Mouse (Mus musculus) neural tube, postnatal 0 days (tissue): ENCODE results near the gene Hspa14. TPM values are rescaled to one million over a fixed set of nuclear protein-coding genes. Genes with fewer than 3 reads are reported as not detected.

Experiments
- polyA plus RNA-seq: library from polyadenylated mRNA; unstranded; fragments of >200 nt; fragmentation: Nextera tagmentation; extraction: Ambion mirVana; gene quantifications from 2 replicates; pipeline ENCODE4 v1.2.1, GENCODE M21; 2015

Gene Hspa14
- polyA plus RNA-seq = 54.3 and 55.3 TPM in 2 replicates

GRCm38 (mm10) chr2:3512552-3513454 is at the start of gene Hspa14, which contains the start of the genes Gm45902 and Cdnf:
Gene Hspa14, minus strand, starts transcription at chr2:3512814.
Gene Gm45902, minus strand, starts transcription at chr2:3512790.
Gene Cdnf, plus strand, starts transcription at chr2:3513030.

GRCm38 (mm10) chr2:3474861-3475283 is 37.7 kb downstream of the Hspa14 start, which contains the start of gene Suv39h2:
Gene Suv39h2, minus strand, starts transcription at chr2:3475031.

Other genes with a start within 250 kb of the Hspa14 start
- gene Nmt2, start 228.6 kb downstream of the Hspa14 start, polyA plus RNA-seq = 90.1 and 90.5 TPM in 2 replicates
- gene Rpp38, start 180.2 kb downstream of the Hspa14 start, polyA plus RNA-seq = 12.0 and 12.9 TPM in 2 replicates
- gene Acbd7, start 176.6 kb downstream of the Hspa14 start, polyA plus RNA-seq = 11.3 and 12.3 TPM in 2 replicates
- gene Olah, start 115.6 kb downstream of the Hspa14 start, polyA plus RNA-seq = not detected in 2 replicates
- 9.5 and 10.0 TPM in 2 replicates for gene Meig1, start 90.2 kb downstream of the Hspa14 start, polyA plus RNA-seq
- gene Dclre1c, start 88.7 kb downstream of the Hspa14 start, polyA plus RNA-seq = 5.8 and 6.5 TPM in 2 replicates
- 5.6 and 6.7 TPM in 2 replicates for gene Suv39h2, start 37.8 kb downstream of the Hspa14 start, polyA plus RNA-seq
- 3.5 and 3.7 TPM in 2 replicates for gene Gm45902, start within 50 bp of the Hspa14 start, polyA plus RNA-seq
- 0.36 and 0.39 TPM in 2 replicates for gene Cdnf, start 216 bp upstream of the Hspa14 start, polyA plus RNA-seq
- 13.5 and 13.6 TPM in 2 replicates for gene Fam107b, start 57.7 kb upstream of the Hspa14 start, polyA plus RNA-seq